Mouse (Mus musculus) lung, postnatal 0 days (tissue): Measurements from ENCODE around the gene Myo10. TPM values are rescaled to one million over a fixed set of nuclear protein-coding genes. Genes with fewer than 3 reads are reported as not detected.

Experiments
- ATAC-seq: fragments of 200-750 bp; cut with Nextera tagmentation; 2 replicates; pipeline ENCODE4 v1.8.0; 2017; ENCODE audit warnings: moderate library complexity
- DNase-seq: peaks from one replicate; pipeline ENCODE4 v3.0.0-alpha.2; 2016; ENCODE audit warnings: low spot score
- H3K27ac ChIP-seq: fragments of 300-500 bp; sonication (generic); 2 replicates; pipeline ENCODE4 v1.5.1; 2014; ENCODE audit warnings: antibody characterized with exemption, mild to moderate bottlenecking, low read length, mixed read lengths
- H3K27me3 ChIP-seq: fragments of 300-500 bp; sonication (generic); replicated peaks from 2 replicates; pipeline ENCODE4 v1.6.1; 2014; ENCODE audit warnings: low read length, mixed read lengths; ENCODE audit not compliant: insufficient read depth
- H3K36me3 ChIP-seq: fragments of 300-500 bp; sonication (generic); 2 replicates; pipeline ENCODE4 v1.6.1; 2014; ENCODE audit warnings: low read length, mixed read lengths; ENCODE audit not compliant: insufficient read depth
- H3K4me1 ChIP-seq: fragments of 300-500 bp; sonication (generic); 2 replicates; pipeline ENCODE4 v1.6.1; 2014; ENCODE audit warnings: antibody characterized with exemption, low read depth, low read length, mixed read lengths; ENCODE audit not compliant: insufficient read depth
- H3K4me2 ChIP-seq: fragments of 300-500 bp; sonication (generic); replicated peaks from 2 replicates; pipeline ENCODE4 v1.6.1; 2014; ENCODE audit warnings: low read depth, mild to moderate bottlenecking, low read length, moderate library complexity, mixed read lengths
- H3K4me3 ChIP-seq: fragments of 300-500 bp; sonication (generic); 2 replicates; pipeline ENCODE4 v1.5.1; 2014; ENCODE audit warnings: low read depth, low read length
- H3K9ac ChIP-seq: fragments of 300-500 bp; sonication (generic); replicated peaks from 2 replicates; pipeline ENCODE4 v1.6.1; 2014; ENCODE audit warnings: low read depth, mild to moderate bottlenecking
- H3K9me3 ChIP-seq: fragments of 300-500 bp; sonication (generic); 2 replicates; pipeline ENCODE4 v1.6.1; 2016; ENCODE audit warnings: low read length, mixed read lengths
- CTCF ChIP-seq: IDR thresholded peaks from 2 replicates; pipeline ENCODE4 v1.5.1; 2016; ENCODE audit warnings: antibody characterized with exemption, mild to moderate bottlenecking
- EP300 ChIP-seq: IDR thresholded peaks from 2 replicates; pipeline ENCODE4 v1.6.1; 2016; ENCODE audit warnings: antibody characterized with exemption, mild to moderate bottlenecking, control low read depth
- WGBS: fragments of 180-500 bp; shearing (Covaris S2); extraction: QIAGEN DNeasy Blood & Tissue Kit; methylation state at CpG from one replicate; pipeline ENCODE4 v1.1.7; 2014; 5-methylcytosine and 5-hydroxymethylcytosine counted together
- polyA plus RNA-seq: library from polyadenylated mRNA; unstranded; fragments of >200 nt; fragmentation: Nextera tagmentation; extraction: Ambion mirVana; gene quantifications from 2 replicates; pipeline ENCODE4 v1.2.1, GENCODE M21; 2015

The Myo10 gene
- polyA plus RNA-seq, 1 experiment from 2014 or later = 17.3 TPM

GRCm38 (mm10) chr15:25628251-25628650 is 5.9 kb downstream of the Myo10 start:
- WGBS = 75% methylated on average over 2 of the region's 2 CpGs
- H3K4me1 ChIP-seq = peaks cover 27% of the 10 kb centered on the region
- H3K9ac ChIP-seq = no peak overlapping the region
- peak; percentile 69 for DNase-seq
- no peak for TF ChIP-seq CTCF
- TF ChIP-seq EP300 = no peak
- H3K27me3 ChIP-seq = no peaks in the 10 kb centered on the region
- H3K4me3 ChIP-seq = no peak overlapping the region
- H3K27ac ChIP-seq = no peak overlapping the region
- no peak overlapping the region for H3K4me2 ChIP-seq
- H3K9me3 ChIP-seq = no peaks in the 10 kb centered on the region
- H3K36me3 ChIP-seq = no peaks in the 10 kb centered on the region
- peak; percentile 49; the same call in 1 of the 2 replicates for ATAC-seq

- DNase-seq (no peak), ATAC-seq (no peak)
- Histone ChIP-seq H3K9me3 (no peaks in the 10 kb centered on the region), H3K27ac (no peak overlapping the region), H3K4me3 (no peak overlapping the region), H3K36me3 (no peaks in the 10 kb centered on the region), H3K9ac (no peak overlapping the region), H3K4me1 (peaks cover 23% of the 10 kb centered on the region), H3K27me3 (no peaks in the 10 kb centered on the region), H3K4me2 (no peak overlapping the region)
- TF ChIP-seq CTCF (no peak), EP300 (no peak)
- WGBS = 75% methylated on average over 9 of the region's 9 CpGs
Observed at GRCm38 (mm10) chr15:25630716-25631115, 8.4 kb downstream of the Myo10 start.

- TF ChIP-seq CTCF (no peak), EP300 (no peak)
- Histone ChIP-seq H3K4me2 (no peak overlapping the region), H3K27ac (no peak overlapping the region), H3K9me3 (no peaks in the 10 kb centered on the region), H3K27me3 (no peaks in the 10 kb centered on the region), H3K4me3 (no peak overlapping the region), H3K9ac (no peak overlapping the region), H3K36me3 (no peaks in the 10 kb centered on the region), H3K4me1 (peaks cover 23% of the 10 kb centered on the region)
- no peak for DNase-seq
- WGBS = 71% methylated on average over 6 of the region's 6 CpGs
- ATAC-seq = no peak
Observed at GRCm38 (mm10) chr15:25631332-25631731, 9.0 kb downstream of the Myo10 start.

- no peak overlapping the region for H3K4me2 ChIP-seq
- H3K9me3 ChIP-seq = no peaks in the 10 kb centered on the region
- DNase-seq (no peak), ATAC-seq (no peak)
- H3K36me3 ChIP-seq = no peaks in the 10 kb centered on the region
- H3K4me3 ChIP-seq = no peak overlapping the region
- peaks cover 23% of the 10 kb centered on the region for H3K4me1 ChIP-seq
- TF ChIP-seq EP300 = no peak
- TF ChIP-seq CTCF = no peak
- H3K27me3 ChIP-seq = no peaks in the 10 kb centered on the region
- no peak overlapping the region; the same call in 1 of the 2 replicates for H3K27ac ChIP-seq
- H3K9ac ChIP-seq = no peak overlapping the region
- 57% methylated on average over 11 of the region's 11 CpGs for WGBS
Observed at GRCm38 (mm10) chr15:25632902-25633301, 10.6 kb downstream of the Myo10 start.

GRCm38 (mm10) chr15:25633674-25634340 is 11.5 kb downstream of the Myo10 start:
- H3K9ac ChIP-seq = no peak overlapping the region
- no peak for TF ChIP-seq EP300
- DNase-seq (peak; percentile 46), ATAC-seq (0 out of 2 replicates have a peak, but pooled peaks have one; percentile 7)
- H3K36me3 ChIP-seq = no peaks in the 10 kb centered on the region
- no peaks in the 10 kb centered on the region for H3K27me3 ChIP-seq
- no peaks in the 10 kb centered on the region for H3K9me3 ChIP-seq
- H3K4me3 ChIP-seq = no peak overlapping the region
- no peak overlapping the region for H3K4me2 ChIP-seq
- no peak overlapping the region for H3K27ac ChIP-seq
- peaks cover 16% of the 10 kb centered on the region; the same call in 1 of the 2 replicates for H3K4me1 ChIP-seq
- WGBS = 65% methylated on average over 13 of the region's 13 CpGs

- Histone ChIP-seq H3K4me2 (no peak overlapping the region), H3K27me3 (no peaks in the 10 kb centered on the region), H3K9ac (no peak overlapping the region), H3K9me3 (no peaks in the 10 kb centered on the region), H3K36me3 (no peaks in the 10 kb centered on the region), H3K4me3 (no peak overlapping the region), H3K4me1 (peaks cover 26% of the 10 kb centered on the region; the same call in 1 of the 2 replicates), H3K27ac (no peak overlapping the region)
- TF ChIP-seq CTCF (no peak), EP300 (peak; percentile 44)
- 37% methylated on average over 9 of the region's 9 CpGs for WGBS
- DNase-seq (peak; percentile 77), ATAC-seq (peak; percentile 34)
Observed at GRCm38 (mm10) chr15:25637727-25638126, 15.4 kb downstream of the Myo10 start.
